Mouse (Mus musculus): Measurements from ENCODE around the gene Lmntd1. TPM values are rescaled to one million over a fixed set of nuclear protein-coding genes. Genes with fewer than 3 reads are reported as not detected.

The Lmntd1 gene
- polyA plus RNA-seq, 1 experiment from 2014 or later, result not detected

- Histone ChIP-seq H3K4me1 (replicated peaks; ENCODE audit: control insufficient read depth, insufficient read depth, low read length) (no peaks in the 10 kb centered on the region), H3K4me3 (ENCODE audit: low read depth, low read length) (no peak overlapping the region), H3K9me3 (ENCODE audit: control insufficient read depth, low read length) (no peaks in the 10 kb centered on the region), H3K9ac (ENCODE audit: low read depth, low read length) (no peak overlapping the region), H3K4me2 (no peak overlapping the region), H3K27ac (ENCODE audit: low read depth, low read length) (no peak overlapping the region), H3K36me3 (ENCODE audit: control insufficient read depth, insufficient read depth, low read length) (no peaks in the 10 kb centered on the region), H3K27me3 (replicated peaks; ENCODE audit: control insufficient read depth, insufficient read depth, low read length) (no peaks in the 10 kb centered on the region)
- no peak for ATAC-seq (replicated peaks; ENCODE audit: low FRiP score)
- DNase-seq (ENCODE audit: low spot score), result no peak
- WGBS, result 75% methylated on average over 8 of the region's 8 CpGs
Observed at GRCm38 (mm10) chr6:145417720-145418440, 196.2 kb downstream of the Lmntd1 start.

GRCm38 (mm10) chr6:145417014-145417719 lies 197.0 kb downstream of the Lmntd1 start:
- DNase-seq (ENCODE audit: low spot score), result no peak
- ATAC-seq (replicated peaks; ENCODE audit: low FRiP score), result no peak

GRCm38 (mm10) chr6:145404369-145405051 lies 209.6 kb downstream of the Lmntd1 start:
- DNase-seq (ENCODE audit: low spot score) (no peak), ATAC-seq (replicated peaks; ENCODE audit: low FRiP score) (no peak)
- Histone ChIP-seq H3K9me3 (ENCODE audit: control insufficient read depth, low read length) (no peaks in the 10 kb centered on the region), H3K4me1 (replicated peaks; ENCODE audit: control insufficient read depth, insufficient read depth, low read length) (no peaks in the 10 kb centered on the region), H3K36me3 (ENCODE audit: control insufficient read depth, insufficient read depth, low read length) (no peaks in the 10 kb centered on the region), H3K9ac (ENCODE audit: low read depth, low read length) (no peak overlapping the region), H3K27me3 (replicated peaks; ENCODE audit: control insufficient read depth, insufficient read depth, low read length) (no peaks in the 10 kb centered on the region), H3K27ac (ENCODE audit: low read depth, low read length) (no peak overlapping the region), H3K4me3 (ENCODE audit: low read depth, low read length) (no peak overlapping the region), H3K4me2 (no peak overlapping the region)
- WGBS, result 87% methylated on average over 10 of the region's 10 CpGs

More at GRCm38 (mm10) chr6:145417014-145417719, 197.0 kb downstream of the Lmntd1 start:
- no peak overlapping the region for H3K4me3 ChIP-seq (ENCODE audit: low read depth, low read length)
- no peak overlapping the region for H3K27ac ChIP-seq (ENCODE audit: low read depth, low read length)
- no peak overlapping the region for H3K4me2 ChIP-seq
- H3K9ac ChIP-seq (ENCODE audit: low read depth, low read length), result no peak overlapping the region
- H3K9me3 ChIP-seq (ENCODE audit: control insufficient read depth, low read length), result no peaks in the 10 kb centered on the region
- no peaks in the 10 kb centered on the region for H3K4me1 ChIP-seq (replicated peaks; ENCODE audit: control insufficient read depth, insufficient read depth, low read length)
- H3K27me3 ChIP-seq (replicated peaks; ENCODE audit: control insufficient read depth, insufficient read depth, low read length), result no peaks in the 10 kb centered on the region
- WGBS, result 60% methylated on average over 16 of the region's 16 CpGs
- H3K36me3 ChIP-seq (ENCODE audit: control insufficient read depth, insufficient read depth, low read length), result no peaks in the 10 kb centered on the region

GRCm38 (mm10) chr6:145401140-145401539 lies 213.0 kb downstream of the Lmntd1 start:
- Histone ChIP-seq H3K4me1 (replicated peaks; ENCODE audit: control insufficient read depth, insufficient read depth, low read length) (no peaks in the 10 kb centered on the region), H3K27ac (ENCODE audit: low read depth, low read length) (no peak overlapping the region), H3K9ac (ENCODE audit: low read depth, low read length) (no peak overlapping the region), H3K4me2 (no peak overlapping the region), H3K9me3 (ENCODE audit: control insufficient read depth, low read length) (no peaks in the 10 kb centered on the region), H3K36me3 (ENCODE audit: control insufficient read depth, insufficient read depth, low read length) (no peaks in the 10 kb centered on the region), H3K4me3 (ENCODE audit: low read depth, low read length) (no peak overlapping the region), H3K27me3 (replicated peaks; ENCODE audit: control insufficient read depth, insufficient read depth, low read length) (no peaks in the 10 kb centered on the region)
- DNase-seq (ENCODE audit: low spot score), result no peak
- WGBS, result 19% methylated on average over 4 of the region's 4 CpGs
- ATAC-seq (replicated peaks; ENCODE audit: low FRiP score), result no peak

GRCm38 (mm10) chr6:145397881-145398280 lies 216.2 kb downstream of the Lmntd1 start:
- Histone ChIP-seq H3K27me3 (replicated peaks; ENCODE audit: control insufficient read depth, insufficient read depth, low read length) (no peaks in the 10 kb centered on the region), H3K9ac (ENCODE audit: low read depth, low read length) (no peak overlapping the region), H3K4me1 (replicated peaks; ENCODE audit: control insufficient read depth, insufficient read depth, low read length) (no peaks in the 10 kb centered on the region), H3K4me2 (no peak overlapping the region), H3K27ac (ENCODE audit: low read depth, low read length) (no peak overlapping the region), H3K9me3 (ENCODE audit: control insufficient read depth, low read length) (no peaks in the 10 kb centered on the region), H3K4me3 (ENCODE audit: low read depth, low read length) (no peak overlapping the region), H3K36me3 (ENCODE audit: control insufficient read depth, insufficient read depth, low read length) (no peaks in the 10 kb centered on the region)
- 83% methylated on average over 4 of the region's 4 CpGs for WGBS
- no peak for DNase-seq (ENCODE audit: low spot score)
- no peak for ATAC-seq (replicated peaks; ENCODE audit: low FRiP score)

GRCm38 (mm10) chr6:145396534-145396933 lies 217.6 kb downstream of the Lmntd1 start:
- WGBS, result 80% methylated on average over 2 of the region's 2 CpGs
- Histone ChIP-seq H3K36me3 (ENCODE audit: control insufficient read depth, insufficient read depth, low read length) (no peaks in the 10 kb centered on the region), H3K4me3 (ENCODE audit: low read depth, low read length) (no peak overlapping the region), H3K9me3 (ENCODE audit: control insufficient read depth, low read length) (no peaks in the 10 kb centered on the region), H3K27me3 (replicated peaks; ENCODE audit: control insufficient read depth, insufficient read depth, low read length) (no peaks in the 10 kb centered on the region), H3K27ac (ENCODE audit: low read depth, low read length) (no peak overlapping the region), H3K9ac (ENCODE audit: low read depth, low read length) (no peak overlapping the region), H3K4me2 (no peak overlapping the region), H3K4me1 (replicated peaks; ENCODE audit: control insufficient read depth, insufficient read depth, low read length) (no peaks in the 10 kb centered on the region)
- ATAC-seq (replicated peaks; ENCODE audit: low FRiP score) (no peak), DNase-seq (ENCODE audit: low spot score) (no peak)

- no peaks in the 10 kb centered on the region for H3K36me3 ChIP-seq (ENCODE audit: control insufficient read depth, insufficient read depth, low read length)
- H3K4me1 ChIP-seq (replicated peaks; ENCODE audit: control insufficient read depth, insufficient read depth, low read length), result no peaks in the 10 kb centered on the region
- H3K4me3 ChIP-seq (ENCODE audit: low read depth, low read length), result no peak overlapping the region
- DNase-seq (ENCODE audit: low spot score) (no peak), ATAC-seq (replicated peaks; ENCODE audit: low FRiP score) (no peak)
- no peak overlapping the region for H3K9ac ChIP-seq (ENCODE audit: low read depth, low read length)
- no peak overlapping the region for H3K27ac ChIP-seq (ENCODE audit: low read depth, low read length)
- no peaks in the 10 kb centered on the region for H3K9me3 ChIP-seq (ENCODE audit: control insufficient read depth, low read length)
- 68% methylated on average over 2 of the region's 2 CpGs for WGBS
- H3K4me2 ChIP-seq, result no peak overlapping the region
- H3K27me3 ChIP-seq (replicated peaks; ENCODE audit: control insufficient read depth, insufficient read depth, low read length), result no peaks in the 10 kb centered on the region
Observed at GRCm38 (mm10) chr6:145390421-145390820, 223.7 kb downstream of the Lmntd1 start.

GRCm38 (mm10) chr6:145389904-145390303 lies 224.2 kb downstream of the Lmntd1 start:
- no peak for DNase-seq (ENCODE audit: low spot score)
- Histone ChIP-seq H3K4me2 (no peak overlapping the region), H3K27me3 (replicated peaks; ENCODE audit: control insufficient read depth, insufficient read depth, low read length) (no peaks in the 10 kb centered on the region), H3K27ac (ENCODE audit: low read depth, low read length) (no peak overlapping the region), H3K9me3 (ENCODE audit: control insufficient read depth, low read length) (no peaks in the 10 kb centered on the region), H3K9ac (ENCODE audit: low read depth, low read length) (no peak overlapping the region), H3K4me3 (ENCODE audit: low read depth, low read length) (no peak overlapping the region), H3K4me1 (replicated peaks; ENCODE audit: control insufficient read depth, insufficient read depth, low read length) (no peaks in the 10 kb centered on the region), H3K36me3 (ENCODE audit: control insufficient read depth, insufficient read depth, low read length) (no peaks in the 10 kb centered on the region)
- ATAC-seq (replicated peaks; ENCODE audit: low FRiP score), result no peak
- 73% methylated on average over 7 of the region's 7 CpGs for WGBS

All from liver, embryonic 11.5 days (tissue).